Mouse (Mus musculus) inflammation-experienced regulatory T-cells (primary cell): ENCODE measurements around the gene Prl7a1. TPM values are rescaled to one million over a fixed set of nuclear protein-coding genes. Genes with fewer than 3 reads are reported as not detected.

Experiments
- polyA plus RNA-seq, 2 experiments: library from polyadenylated mRNA; unstranded; fragments of 100-300 nt; shearing (Covaris generic); gene quantifications; one replicate each; pipeline ENCODE4 v1.2.1; 2017

The Prl7a1 gene
- polyA plus RNA-seq, result under 1 TPM in 1 of 2 experiments, not detected in 1; 0.44 TPM

DNA sequence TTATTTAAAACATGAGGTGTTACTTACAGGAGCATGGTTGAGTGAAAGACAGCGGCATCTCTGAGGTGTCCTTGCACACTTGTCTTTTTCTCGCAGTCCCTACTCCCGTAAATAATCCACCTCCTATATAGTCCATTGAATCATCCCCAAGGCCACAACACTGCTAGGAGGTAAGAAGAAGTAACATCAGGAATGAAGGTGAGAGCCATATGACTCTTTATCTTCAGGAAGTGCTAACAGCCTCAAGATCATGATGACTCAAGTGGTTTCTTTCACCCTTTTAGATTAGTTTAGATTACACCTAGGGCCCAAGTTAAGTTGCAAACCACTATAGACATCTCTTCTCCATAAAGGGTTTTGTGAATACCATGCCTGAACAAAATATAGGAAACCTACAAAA is at the start of gene Prl7a1:
Gene Prl7a1, minus strand, starts transcription at position 101 of the 400 bp plus-strand sequence.

GRCm38 (mm10) chr13:27667936-27668335 is 25.6 kb upstream of the Prl7a1 start, which contains the start of gene Prl7a2:
TSS of gene Prl7a2 (minus strand) at chr13:27668036.

DNA sequence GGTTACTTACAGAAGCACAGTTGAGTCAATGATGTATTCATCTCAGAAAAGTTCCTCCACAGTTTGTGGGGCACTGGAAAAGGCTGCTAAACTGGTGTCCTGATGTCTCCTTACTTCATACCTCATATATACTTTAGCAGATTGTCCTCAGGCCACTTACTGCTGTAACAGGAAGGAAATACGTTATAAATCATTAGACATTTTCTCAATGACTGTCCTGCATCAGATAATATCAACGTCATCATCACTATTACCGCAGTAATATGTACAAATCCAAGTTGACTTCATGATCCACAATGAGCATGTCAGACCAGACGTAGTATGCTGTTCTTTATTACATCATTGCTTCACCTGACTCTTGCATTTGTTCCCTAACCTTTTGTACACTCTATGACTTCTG is 31.8 kb downstream of the Prl7a1 start, which contains the start of gene Prl7b1:
Gene Prl7b1, minus strand, starts transcription at position 101 of the 400 bp plus-strand sequence.

Other genes starting within 250 kb of the Prl7a1 start
- 1 to 10 TPM in 1 of 2 experiments, not detected in 1; 1.3 TPM for gene Prl8a6, start 203.8 kb downstream of the Prl7a1 start, polyA plus RNA-seq
- gene Prl8a8, start 129.3 kb downstream of the Prl7a1 start, polyA plus RNA-seq, result under 1 TPM in 1 of 2 experiments, not detected in 1; 0.51 TPM
- not detected for gene Prl8a9, start 77.9 kb downstream of the Prl7a1 start, polyA plus RNA-seq
- gene Prl8a1, start 60.3 kb downstream of the Prl7a1 start, polyA plus RNA-seq, result not detected
- not detected for gene Prl7b1, start 31.9 kb downstream of the Prl7a1 start, polyA plus RNA-seq
- gene Prl7a2, start 25.5 kb upstream of the Prl7a1 start, polyA plus RNA-seq, result not detected
- gene Prl7d1, start 74.2 kb upstream of the Prl7a1 start, polyA plus RNA-seq, result not detected
- gene Prl7c1, start 138.3 kb upstream of the Prl7a1 start, polyA plus RNA-seq, result not detected
- gene Prl2a1, start 159.2 kb upstream of the Prl7a1 start, polyA plus RNA-seq, result not detected
- gene Prl2c1, start 206.8 kb upstream of the Prl7a1 start, polyA plus RNA-seq, result 1 to 10 TPM in 1 of 2 experiments, not detected in 1; 1.3 TPM